Mouse (Mus musculus) liver, embryonic 14.5 days (tissue): ENCODE results near the gene Selenof.

Source experiments
- CTCF ChIP-seq: IDR thresholded peaks from 2 replicates; pipeline ENCODE4 v1.5.1; 2016; ENCODE audit warnings: antibody characterized with exemption, low read depth, control low read depth
- EP300 ChIP-seq: IDR thresholded peaks from 2 replicates; pipeline ENCODE4 v1.6.1; 2016; ENCODE audit warnings: antibody characterized with exemption, low read depth

- no peak for TF ChIP-seq CTCF
- no peak for TF ChIP-seq EP300
These were observed 618 bp upstream of the Selenof start for GRCm38 (mm10) chr3:144569401-144569971.
